Mouse (Mus musculus) forebrain, embryonic 14.5 days (tissue): ENCODE results near the gene Lrp6. TPM values are rescaled to one million over a fixed set of nuclear protein-coding genes. Genes with fewer than 3 reads are reported as not detected.

Experiments
- ATAC-seq: fragments of 200-750 bp; cut with Nextera tagmentation; 2 replicates; pipeline ENCODE4 v1.8.0; 2017; ENCODE audit warnings: mild to moderate bottlenecking, moderate library complexity
- DNase-seq: peaks from one replicate; pipeline ENCODE4 v3.0.0-alpha.2; 2015; ENCODE audit warnings: low spot score
- H3K27ac ChIP-seq: fragments of 300-500 bp; sonication (generic); 2 replicates; pipeline ENCODE4 v1.5.1; 2014; ENCODE audit warnings: low read depth, mild to moderate bottlenecking, control low read depth, low read length, moderate library complexity
- H3K27me3 ChIP-seq: fragments of 300-500 bp; sonication (generic); replicated peaks from 2 replicates; pipeline ENCODE4 v1.6.1; 2014; ENCODE audit warnings: low read length, control low read depth, mixed read lengths; ENCODE audit not compliant: control insufficient read depth, insufficient read depth
- H3K36me3 ChIP-seq: fragments of 300-500 bp; sonication (generic); 2 replicates; pipeline ENCODE4 v1.6.1; 2014; ENCODE audit warnings: low read length, control low read depth; ENCODE audit not compliant: control insufficient read depth, insufficient read depth
- H3K4me1 ChIP-seq: fragments of 300-500 bp; sonication (generic); 2 replicates; pipeline ENCODE4 v1.6.1; 2014; ENCODE audit warnings: antibody characterized with exemption, low read length, control low read depth; ENCODE audit not compliant: control insufficient read depth, insufficient read depth
- H3K4me2 ChIP-seq: fragments of 300-500 bp; sonication (generic); 2 replicates; pipeline ENCODE4 v1.6.1; 2014; ENCODE audit warnings: mild to moderate bottlenecking, control low read depth, low read length
- H3K4me3 ChIP-seq: fragments of 300-500 bp; sonication (generic); 2 replicates; pipeline ENCODE4 v1.5.1; 2014; ENCODE audit warnings: low read depth, low read length, control low read depth
- H3K9ac ChIP-seq: fragments of 300-500 bp; sonication (generic); 2 replicates; pipeline ENCODE4 v1.6.1; 2014; ENCODE audit warnings: mild to moderate bottlenecking, low read length, control low read depth, moderate library complexity
- H3K9me3 ChIP-seq: fragments of 300-500 bp; sonication (generic); replicated peaks from 2 replicates; pipeline ENCODE4 v1.6.1; 2016; ENCODE audit warnings: low read length, control low read depth, mixed read lengths; ENCODE audit not compliant: control insufficient read depth
- WGBS: fragments of 180-500 bp; shearing (Covaris S2); extraction: QIAGEN DNeasy Blood & Tissue Kit; methylation state at CpG from one replicate; pipeline ENCODE4 v1.1.7; 2014; 5-methylcytosine and 5-hydroxymethylcytosine counted together
- polyA plus RNA-seq: library from polyadenylated mRNA; unstranded; fragments of >200 nt; fragmentation: Nextera tagmentation; extraction: Ambion mirVana; gene quantifications from 2 replicates; pipeline ENCODE4 v1.2.1, GENCODE M21; 2014

Lrp6 gene
- polyA plus RNA-seq, 1 experiment from 2014 or later, result 20.9 TPM

- peaks cover 16% of the 10 kb centered on the region for H3K36me3 ChIP-seq
- no peak overlapping the region for H3K4me2 ChIP-seq
- no peak for ATAC-seq
- no peaks in the 10 kb centered on the region for H3K9me3 ChIP-seq
- H3K9ac ChIP-seq, result no peak overlapping the region
- no peak overlapping the region for H3K27ac ChIP-seq
- H3K4me3 ChIP-seq, result no peak overlapping the region
- no peak for DNase-seq
- no peaks in the 10 kb centered on the region for H3K27me3 ChIP-seq
- H3K4me1 ChIP-seq, result peaks cover 8% of the 10 kb centered on the region
- 83% methylated on average over 5 of the region's 5 CpGs for WGBS
Measured at GRCm38 (mm10) chr6:134443925-134444324, 122.8 kb downstream of the Lrp6 start.

- H3K9me3 ChIP-seq, result no peaks in the 10 kb centered on the region
- DNase-seq (no peak), ATAC-seq (no peak)
- no peaks in the 10 kb centered on the region for H3K27me3 ChIP-seq
- no peak overlapping the region for H3K4me2 ChIP-seq
- H3K4me3 ChIP-seq, result no peak overlapping the region
- H3K36me3 ChIP-seq, result peaks cover 16% of the 10 kb centered on the region
- no peak overlapping the region for H3K27ac ChIP-seq
- WGBS, result 85% methylated on average over 9 of the region's 9 CpGs
- H3K9ac ChIP-seq, result no peak overlapping the region
- peaks cover 10% of the 10 kb centered on the region for H3K4me1 ChIP-seq
Measured at GRCm38 (mm10) chr6:134443198-134443904, 123.4 kb downstream of the Lrp6 start.

- Histone ChIP-seq H3K4me3 (no peak overlapping the region), H3K27me3 (no peaks in the 10 kb centered on the region), H3K4me2 (no peak overlapping the region), H3K36me3 (peaks cover 13% of the 10 kb centered on the region), H3K9ac (no peak overlapping the region), H3K4me1 (peaks cover 10% of the 10 kb centered on the region), H3K9me3 (no peaks in the 10 kb centered on the region), H3K27ac (no peak overlapping the region)
- ATAC-seq, result no peak
- WGBS, result 93% methylated on average over 5 of the region's 5 CpGs
- no peak for DNase-seq
Measured at GRCm38 (mm10) chr6:134442219-134442618, 124.5 kb downstream of the Lrp6 start.

- H3K4me3 ChIP-seq, result no peak overlapping the region
- H3K9ac ChIP-seq, result no peak overlapping the region
- H3K4me1 ChIP-seq, result peaks cover 10% of the 10 kb centered on the region
- ATAC-seq (no peak), DNase-seq (no peak)
- H3K9me3 ChIP-seq, result no peaks in the 10 kb centered on the region
- H3K27ac ChIP-seq, result no peak overlapping the region
- no peaks in the 10 kb centered on the region for H3K27me3 ChIP-seq
- WGBS, result 93% methylated on average over 3 of the region's 3 CpGs
- peaks cover 13% of the 10 kb centered on the region for H3K36me3 ChIP-seq
- H3K4me2 ChIP-seq, result no peak overlapping the region
Measured at GRCm38 (mm10) chr6:134441716-134442115, 125.0 kb downstream of the Lrp6 start.

- peak overlapping the region; percentile 33 for H3K9ac ChIP-seq
- WGBS, result 16% methylated on average over 10 of the region's 10 CpGs
- no peaks in the 10 kb centered on the region for H3K27me3 ChIP-seq
- H3K36me3 ChIP-seq, result peaks cover 3% of the 10 kb centered on the region
- DNase-seq, result peak; percentile 25
- H3K4me3 ChIP-seq, result peak overlapping the region; percentile 13
- peak overlapping the region; percentile 55 for H3K4me2 ChIP-seq
- peak overlapping the region; percentile 39; the same call in 1 of the 2 replicates for H3K27ac ChIP-seq
- H3K9me3 ChIP-seq, result no peaks in the 10 kb centered on the region
- peaks cover 10% of the 10 kb centered on the region for H3K4me1 ChIP-seq
- peak; percentile 14; the same call in 1 of the 2 replicates for ATAC-seq
Measured at GRCm38 (mm10) chr6:134440023-134440422, 126.7 kb downstream of the Lrp6 start.

DNA sequence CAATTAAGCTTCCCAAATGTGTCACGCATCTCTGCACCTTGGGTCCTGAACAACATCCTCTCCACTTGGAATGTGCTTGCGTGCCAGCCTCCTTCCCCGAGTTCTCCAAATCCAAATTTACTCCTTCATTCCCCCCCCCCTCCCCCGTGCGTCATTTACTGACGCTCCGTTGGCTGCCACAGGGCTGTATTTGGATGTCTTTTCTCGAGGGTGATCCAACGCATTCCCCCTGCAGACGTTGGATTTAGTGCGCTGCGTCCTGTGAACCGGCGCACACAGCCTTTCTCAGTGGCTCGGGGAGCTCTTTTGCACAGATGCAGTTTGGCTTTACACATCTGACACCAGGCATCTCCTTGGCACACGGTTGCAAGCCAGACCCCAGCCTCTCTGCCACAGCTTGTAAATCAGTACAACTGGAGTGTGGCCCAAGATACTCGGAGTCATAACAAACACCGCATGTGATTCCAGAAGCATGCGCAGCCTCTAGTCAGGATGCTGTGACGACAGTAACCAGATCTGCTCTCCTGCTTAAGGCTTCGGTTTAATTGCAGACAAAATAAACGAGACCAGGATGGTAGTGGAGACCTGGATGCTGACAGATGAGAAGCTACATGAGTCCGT is 127.3 kb downstream of the Lrp6 start:
- DNase-seq, result peak; percentile 85
- peak overlapping the region; percentile 55 for H3K4me2 ChIP-seq
- WGBS, result 8% methylated on average over 23 of the region's 23 CpGs

DNA sequence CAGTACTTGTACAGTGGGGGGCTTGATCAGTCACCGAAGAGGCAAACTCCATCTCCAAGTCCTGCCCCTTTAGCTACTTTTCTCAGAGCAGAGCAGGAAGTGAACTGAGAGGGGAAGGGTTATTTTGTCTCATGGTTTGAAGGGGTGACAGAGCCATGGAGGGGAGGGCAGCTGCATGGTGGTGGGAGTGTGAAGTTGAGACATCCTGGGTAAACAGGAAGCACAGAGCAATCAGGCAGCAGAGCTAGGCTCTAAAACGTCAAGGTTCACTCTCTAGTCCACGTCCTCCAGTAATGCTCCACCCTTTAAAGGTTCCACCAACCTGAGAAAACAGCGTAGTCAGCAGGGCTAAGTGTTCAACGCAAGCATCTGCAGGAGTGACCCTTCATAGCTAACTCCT is 129.8 kb downstream of the Lrp6 start:
- 85% methylated on average over 5 of the region's 5 CpGs for WGBS
- no peak overlapping the region for H3K4me2 ChIP-seq
- ATAC-seq, result no peak

More for the DNA sequence above, 127.3 kb downstream of the Lrp6 start:
- Histone ChIP-seq H3K36me3 (no peaks in the 10 kb centered on the region), H3K4me3 (peak overlapping the region; percentile 13), H3K27me3 (no peaks in the 10 kb centered on the region), H3K4me1 (peaks cover 10% of the 10 kb centered on the region), H3K9ac (peak overlapping the region; percentile 33), H3K9me3 (no peaks in the 10 kb centered on the region), H3K27ac (peak overlapping the region; percentile 60; the same call in 1 of the 2 replicates)
- peak; percentile 89 for ATAC-seq

GRCm38 (mm10) chr6:134434866-134435390 is 131.8 kb downstream of the Lrp6 start:
- Histone ChIP-seq H3K4me3 (no peak overlapping the region), H3K27ac (no peak overlapping the region), H3K36me3 (no peaks in the 10 kb centered on the region), H3K4me1 (peaks cover 7% of the 10 kb centered on the region), H3K9ac (no peak overlapping the region), H3K4me2 (no peak overlapping the region), H3K27me3 (no peaks in the 10 kb centered on the region), H3K9me3 (no peaks in the 10 kb centered on the region)
- ATAC-seq, result no peak
- 86% methylated on average over 9 of the region's 9 CpGs for WGBS
- no peak for DNase-seq

More for the DNA sequence above, 129.8 kb downstream of the Lrp6 start:
- H3K27me3 ChIP-seq, result no peaks in the 10 kb centered on the region
- H3K9ac ChIP-seq, result no peak overlapping the region
- no peak overlapping the region for H3K4me3 ChIP-seq
- H3K9me3 ChIP-seq, result no peaks in the 10 kb centered on the region
- peaks cover 10% of the 10 kb centered on the region for H3K4me1 ChIP-seq
- no peaks in the 10 kb centered on the region for H3K36me3 ChIP-seq
- H3K27ac ChIP-seq, result no peak overlapping the region
- no peak for DNase-seq

DNA sequence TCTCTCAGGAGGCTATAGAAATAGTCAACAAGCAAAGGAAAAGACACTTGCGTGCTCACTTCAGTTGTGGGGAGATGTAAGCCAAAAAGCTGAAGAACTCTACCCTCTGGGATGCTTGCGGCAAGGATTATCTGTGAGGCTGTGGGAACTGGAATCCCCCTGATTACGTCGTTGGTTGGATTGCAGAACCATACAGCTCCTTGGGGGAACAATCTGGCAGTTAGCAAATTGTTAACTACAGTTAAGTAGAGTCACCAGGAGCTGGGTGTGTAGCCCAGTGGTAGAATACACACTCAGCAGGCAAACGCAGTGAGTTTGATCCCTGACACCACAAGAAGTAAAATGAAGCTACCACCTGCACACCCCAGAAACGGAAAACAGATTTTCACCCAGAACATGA is 132.7 kb downstream of the Lrp6 start:
- Histone ChIP-seq H3K4me3 (no peak overlapping the region), H3K9me3 (no peaks in the 10 kb centered on the region), H3K4me1 (peaks cover 3% of the 10 kb centered on the region), H3K36me3 (no peaks in the 10 kb centered on the region), H3K27me3 (no peaks in the 10 kb centered on the region), H3K4me2 (no peak overlapping the region), H3K27ac (no peak overlapping the region), H3K9ac (no peak overlapping the region)
- DNase-seq, result no peak
- WGBS, result 77% methylated on average over 6 of the region's 6 CpGs
- ATAC-seq, result no peak
